Mouse (Mus musculus): Measurements from ENCODE around the gene Farp1. TPM values are rescaled to one million over a fixed set of nuclear protein-coding genes. Genes with fewer than 3 reads are reported as not detected.

Gene Farp1
- polyA plus RNA-seq, 1 experiment, result 77.6 TPM

GRCm38 (mm10) chr14:121322641-121323040 lies 287.6 kb downstream of the Farp1 start:
- no peak for DNase-seq (ENCODE audit: low read depth)
- TF ChIP-seq CTCF (IDR thresholded peaks at IDR 0.05; ENCODE audit: borderline replicate concordance, extremely low read depth, insufficient read depth, insufficient read length) (no peak), POLR2A (IDR thresholded peaks at IDR 0.05; ENCODE audit: borderline replicate concordance, extremely low read depth, insufficient read depth, insufficient read length, poor library complexity, severe bottlenecking) (no peak)

- TF ChIP-seq CTCF (IDR thresholded peaks at IDR 0.05; ENCODE audit: borderline replicate concordance, extremely low read depth, insufficient read depth, insufficient read length), result no peak
- no peak for TF ChIP-seq POLR2A (IDR thresholded peaks at IDR 0.05; ENCODE audit: borderline replicate concordance, extremely low read depth, insufficient read depth, insufficient read length, poor library complexity, severe bottlenecking)
- DNase-seq (ENCODE audit: low read depth), result no peak
Measured at GRCm38 (mm10) chr14:121324521-121325330, 289.7 kb downstream of the Farp1 start.

GRCm38 (mm10) chr14:121326432-121326831 lies 291.4 kb downstream of the Farp1 start:
- no peak for TF ChIP-seq POLR2A (IDR thresholded peaks at IDR 0.05; ENCODE audit: borderline replicate concordance, extremely low read depth, insufficient read depth, insufficient read length, poor library complexity, severe bottlenecking)
- no peak for TF ChIP-seq CTCF (IDR thresholded peaks at IDR 0.05; ENCODE audit: borderline replicate concordance, extremely low read depth, insufficient read depth, insufficient read length)
- DNase-seq (ENCODE audit: low read depth), result no peak

- DNase-seq (ENCODE audit: low read depth), result no peak
- TF ChIP-seq POLR2A (IDR thresholded peaks at IDR 0.05; ENCODE audit: borderline replicate concordance, extremely low read depth, insufficient read depth, insufficient read length, poor library complexity, severe bottlenecking), result no peak
- no peak for TF ChIP-seq CTCF (IDR thresholded peaks at IDR 0.05; ENCODE audit: borderline replicate concordance, extremely low read depth, insufficient read depth, insufficient read length)
Measured at GRCm38 (mm10) chr14:121328878-121329277, 293.9 kb downstream of the Farp1 start.

GRCm38 (mm10) chr14:121329401-121330089 lies 294.5 kb downstream of the Farp1 start:
- no peak for DNase-seq (ENCODE audit: low read depth)
- TF ChIP-seq CTCF (IDR thresholded peaks at IDR 0.05; ENCODE audit: borderline replicate concordance, extremely low read depth, insufficient read depth, insufficient read length) (no peak), POLR2A (IDR thresholded peaks at IDR 0.05; ENCODE audit: borderline replicate concordance, extremely low read depth, insufficient read depth, insufficient read length, poor library complexity, severe bottlenecking) (no peak)

GRCm38 (mm10) chr14:121330090-121330408 lies 295.0 kb downstream of the Farp1 start:
- no peak for DNase-seq (ENCODE audit: low read depth)
- TF ChIP-seq CTCF (IDR thresholded peaks at IDR 0.05; ENCODE audit: borderline replicate concordance, extremely low read depth, insufficient read depth, insufficient read length), result no peak
- TF ChIP-seq POLR2A (IDR thresholded peaks at IDR 0.05; ENCODE audit: borderline replicate concordance, extremely low read depth, insufficient read depth, insufficient read length, poor library complexity, severe bottlenecking), result no peak

Other genes starting within 250 kb of the Farp1 start
- 63.5 and 80.2 TPM in 2 replicates for gene Ipo5, start 124.0 kb upstream of the Farp1 start, polyA plus RNA-seq (2012; rRNA removed)